Mouse (Mus musculus) MEL (cell line): ENCODE results near the gene Ints11. TPM values are rescaled to one million over a fixed set of nuclear protein-coding genes. Genes with fewer than 3 reads are reported as not detected.
A peak's percentile ranks its signal among the peaks of the same experiment; 100 is the strongest.

Experiments
- DNase-seq: peaks from one replicate; pipeline ENCODE4 v3.0.0; 2011; ENCODE audit warnings: low read depth, low spot score
- H3K27ac ChIP-seq: 2 replicates; pipeline ENCODE4 v1.5.1; 2012; ENCODE audit warnings: low read depth, mild to moderate bottlenecking, control low read depth, low read length, moderate library complexity; ENCODE audit not compliant: control insufficient read depth
- H3K27me3 ChIP-seq, 2 experiments: fragments of 150-350 bp in 1 of 2; sonication (generic) in 1 of 2; 2 replicates each; pipeline ENCODE4 v1.6.1; 2012; ENCODE audit warnings: low read length in 2 of 2, mild to moderate bottlenecking in 2 of 2, improper control_type of control experiment in 1 of 2, moderate library complexity in 1 of 2; ENCODE audit not compliant: insufficient read depth in 2 of 2, control insufficient read depth in 1 of 2
- H3K36me3 ChIP-seq, 2 experiments: 2 replicates each; pipeline ENCODE4 v1.6.1; 2012 to 2014; ENCODE audit warnings: low read length in 2 of 2, improper control_type of control experiment in 1 of 2, inconsistent platforms in 1 of 2, mild to moderate bottlenecking in 1 of 2; ENCODE audit not compliant: insufficient read depth in 2 of 2, control insufficient read depth in 1 of 2
- H3K4me1 ChIP-seq, 2 experiments: fragments of 150-350 bp in 1 of 2; sonication (generic) in 1 of 2; 2 replicates each; pipeline ENCODE4 v1.6.1; 2012; ENCODE audit warnings: low read length in 2 of 2, improper control_type of control experiment in 1 of 2, mild to moderate bottlenecking in 1 of 2; ENCODE audit not compliant: insufficient read depth in 2 of 2, control insufficient read depth in 1 of 2
- H3K4me3 ChIP-seq, 2 experiments: fragments of 150-350 bp in 1 of 2; sonication (generic) in 1 of 2; 2 replicates each; pipeline ENCODE4 v1.5.1; 2012; ENCODE audit warnings: low read depth in 2 of 2, low read length in 2 of 2, mild to moderate bottlenecking in 2 of 2, moderate library complexity in 2 of 2, control low read depth in 1 of 2, improper control_type of control experiment in 1 of 2; ENCODE audit not compliant: control insufficient read depth in 1 of 2, insufficient read depth in 1 of 2
- H3K79me2 ChIP-seq: 2 replicates; pipeline ENCODE4 v1.6.1; 2012; ENCODE audit warnings: mild to moderate bottlenecking, low read length, moderate library complexity; ENCODE audit not compliant: control insufficient read depth, poor library complexity, insufficient read depth
- H3K9ac ChIP-seq: 2 replicates; pipeline ENCODE4 v1.6.1; 2012; ENCODE audit warnings: low read depth, mild to moderate bottlenecking, control low read depth, low read length, moderate library complexity; ENCODE audit not compliant: control insufficient read depth, poor library complexity, severe bottlenecking
- H3K9me3 ChIP-seq: fragments of 150-350 bp; sonication (generic); replicated peaks from 2 replicates; pipeline ENCODE4 v1.6.1; 2012; ENCODE audit warnings: mild to moderate bottlenecking, low read length, improper control_type of control experiment, moderate library complexity; ENCODE audit not compliant: insufficient read depth
- CTCF ChIP-seq, 3 experiments: IDR thresholded peaks in 2 of 3; conservative IDR thresholded peaks in 1 of 3; 2 replicates each; pipeline ENCODE4 v1.5.1; 2011 to 2012; ENCODE audit warnings: low read length in 3 of 3, low read depth in 2 of 3, mild to moderate bottlenecking in 2 of 3, improper control_type of control experiment in 1 of 3, inconsistent platforms in 1 of 3, mixed read lengths in 1 of 3, moderate library complexity in 1 of 3; ENCODE audit not compliant: control insufficient read depth in 1 of 3, insufficient read depth in 1 of 3, poor library complexity in 1 of 3, severe bottlenecking in 1 of 3
- E2F4 ChIP-seq: IDR thresholded peaks from 2 replicates; pipeline ENCODE4 v1.6.1; 2011; ENCODE audit warnings: low read depth, low read length, improper control_type of control experiment, borderline replicate concordance
- GABPA ChIP-seq: IDR thresholded peaks from 2 replicates; pipeline ENCODE4 v1.6.1; 2012; ENCODE audit warnings: low read depth, mild to moderate bottlenecking, inconsistent platforms, low read length, improper control_type of control experiment, moderate library complexity
- MAZ ChIP-seq: IDR thresholded peaks from 2 replicates; pipeline ENCODE4 v1.6.1; 2012; ENCODE audit warnings: low read depth, mild to moderate bottlenecking, inconsistent platforms, low read length, improper control_type of control experiment
- MXI1 ChIP-seq: IDR thresholded peaks from 2 replicates; pipeline ENCODE4 v1.6.1; 2011; ENCODE audit warnings: mild to moderate bottlenecking, low read depth, low read length, improper control_type of control experiment
- MYB ChIP-seq: IDR thresholded peaks from 2 replicates; pipeline ENCODE4 v1.6.1; 2011; ENCODE audit warnings: mild to moderate bottlenecking, low read depth, low read length, improper control_type of control experiment
- NELFE ChIP-seq: IDR thresholded peaks from 2 replicates; pipeline ENCODE4 v1.6.1; 2011; ENCODE audit warnings: low read depth, low read length, improper control_type of control experiment
- NRF1 ChIP-seq: IDR thresholded peaks from 2 replicates; pipeline ENCODE4 v1.6.1; 2014; ENCODE audit warnings: low read depth, mild to moderate bottlenecking, inconsistent platforms, low read length, improper control_type of control experiment, moderate library complexity; ENCODE audit not compliant: poor library complexity, insufficient read depth, severe bottlenecking
- POLR2A ChIP-seq, 2 experiments: IDR thresholded peaks; 2 replicates each; pipeline ENCODE4 v1.6.1; 2011 to 2012; ENCODE audit warnings: low read length in 2 of 2, mild to moderate bottlenecking in 2 of 2, control low read depth in 1 of 2, improper control_type of control experiment in 1 of 2, low read depth in 1 of 2, moderate library complexity in 1 of 2; ENCODE audit not compliant: control insufficient read depth in 1 of 2, insufficient read depth in 1 of 2, poor library complexity in 1 of 2
- POLR2AphosphoS2 ChIP-seq: IDR thresholded peaks from 2 replicates; pipeline ENCODE4 v1.6.1; 2011; ENCODE audit warnings: low read length, improper control_type of control experiment
- SIN3A ChIP-seq: IDR thresholded peaks from 2 replicates; pipeline ENCODE4 v1.6.1; 2012; ENCODE audit warnings: low read length, improper control_type of control experiment, inconsistent platforms
- TCF12 ChIP-seq: IDR thresholded peaks from 2 replicates; pipeline ENCODE4 v1.6.1; 2014; ENCODE audit warnings: low read depth, mild to moderate bottlenecking, inconsistent platforms, low read length, improper control_type of control experiment, moderate library complexity
- polyA plus RNA-seq, 2 experiments: library from polyadenylated mRNA; stranded (reverse) in 1 of 2; unstranded in 1 of 2; fragments of >175 nt in 1 of 2; fragments of >200 nt in 1 of 2; gene quantifications; 2 replicates each; pipeline versions ENCODE4 v1.2.1 to v1.2.4; 2012; ENCODE audit warnings: low replicate concordance in 2 of 2, low read depth in 1 of 2; ENCODE audit not compliant: insufficient read length in 2 of 2, insufficient read depth in 1 of 2, missing spikeins in 1 of 2
- total RNA-seq: library from RNA; depleted of rRNA; stranded (reverse); fragments of 300-350 nt; gene quantifications from 2 replicates; pipeline ENCODE4 v1.2.3, GENCODE M21; 2012

Ints11 gene
- total and polyA plus RNA-seq, 3 experiments = 78.9 to 96.8 TPM; not detected in 1

GRCm38 (mm10) chr4:155843231-155843630, 26.1 kb upstream of the Ints11 start:
- H3K4me1 ChIP-seq = peaks cover 0 to 3% of the 10 kb centered on the region in 2 experiments; a peak in 1 of 4 replicates

DNA sequence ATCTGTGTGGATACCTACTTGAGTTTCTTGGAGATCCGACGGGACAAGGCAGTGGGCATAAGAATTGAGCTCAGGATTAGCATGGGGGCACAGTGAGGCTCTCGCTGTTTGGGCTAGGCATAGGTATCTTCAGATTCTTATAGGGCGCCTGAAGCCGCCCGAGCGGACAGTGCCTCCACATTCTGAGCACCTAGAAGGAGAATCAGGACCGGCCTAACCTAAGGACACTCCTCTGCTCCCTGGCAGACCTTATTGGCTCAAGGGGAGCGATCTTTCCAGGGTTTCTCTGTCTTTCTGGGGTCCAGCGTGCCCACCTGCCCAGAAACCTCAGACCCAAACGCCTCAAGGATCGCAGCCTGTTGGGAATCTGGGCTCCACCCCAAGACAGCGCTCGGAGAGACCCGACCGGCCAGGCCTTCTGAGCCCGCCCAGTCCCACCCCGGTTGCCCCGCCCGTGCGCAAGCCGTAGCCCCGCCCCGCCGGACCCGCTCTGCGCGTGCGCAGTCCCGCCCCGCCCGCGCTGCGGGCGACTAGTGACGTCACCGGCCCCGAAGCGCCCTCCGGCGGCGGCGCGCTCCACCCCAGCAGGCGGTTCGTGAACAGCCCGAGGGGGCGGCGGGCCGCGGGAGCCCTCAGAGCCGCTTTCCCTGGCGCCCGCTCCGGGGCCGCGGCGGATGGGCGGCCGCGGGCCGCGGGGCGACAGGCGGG, 22.3 kb upstream of the Ints11 start, which contains the start of gene Dvl1:
TSS of gene Dvl1 (plus strand) at position 532 of the 708 bp plus-strand sequence.
- peak within 1 kb of the TSS; percentile 82 for H3K9ac ChIP-seq
- H3K4me1 ChIP-seq = peaks cover 19 to 34% of the 10 kb centered on the region in 2 experiments
- TF ChIP-seq MXI1 (peak; percentile 15; the same call in 1 of the 2 replicates), GABPA (no peak), SIN3A (peak; percentile 8; the same call in 1 of the 2 replicates), E2F4 (no peak), MAZ (peak; percentile 84; the same call in 1 of the 2 replicates), NRF1 (peak; percentile 86), MYB (no peak), TCF12 (peak; percentile 46; the same call in 1 of the 2 replicates), POLR2A (IDR thresholded peaks at IDR 0.05; ENCODE audit: control insufficient read depth in 1 of 2, insufficient read depth in 1 of 2, low read depth in 1 of 2, low read length in 2 of 2, poor library complexity in 1 of 2) (peak; percentile 68 to 72; a peak in 3 of 4 replicates), POLR2AphosphoS2 (peak; percentile 50; the same call in 1 of the 2 replicates), NELFE (peak; percentile 64), CTCF (IDR thresholded peaks at IDR 0.05 in 2 of 3, conservative IDR thresholded peaks at IDR 0.05 in 1 of 3; ENCODE audit: control insufficient read depth in 1 of 3, insufficient read depth in 1 of 3, low read depth in 2 of 3, low read length in 3 of 3, poor library complexity in 1 of 3, severe bottlenecking in 1 of 3) (peak in 2 of 3 experiments; percentile 58 to 80; a peak in 4 of 6 replicates)
- TF ChIP-seq, all 39 proteins: peak for 9
- Histone ChIP-seq H3K36me3 (peaks cover 0 to 15% of the 10 kb centered on the region in 2 experiments; a peak in 3 of 4 replicates), H3K79me2 (peaks cover 44% of the 10 kb centered on the region), H3K4me3 (peak within 1 kb of the TSS; percentile 75 to 98), H3K27me3 (no peaks in the 10 kb centered on the region), H3K27ac (no peak within 1 kb of the TSS), H3K9me3 (no peaks in the 10 kb centered on the region)
- peak; percentile 87 for DNase-seq

More at GRCm38 (mm10) chr4:155843231-155843630, 26.1 kb upstream of the Ints11 start:
- H3K27me3 ChIP-seq = no peaks in the 10 kb centered on the region
- no peaks in the 10 kb centered on the region for H3K9me3 ChIP-seq
- peaks cover 11% of the 10 kb centered on the region for H3K79me2 ChIP-seq
- H3K27ac ChIP-seq = no peak overlapping the region
- H3K4me3 ChIP-seq = no peak overlapping the region
- H3K9ac ChIP-seq = no peak overlapping the region
- H3K36me3 ChIP-seq = no peaks in the 10 kb centered on the region; a peak in 2 of 4 replicates
- no peak for TF ChIP-seq E2F4
- TF ChIP-seq TCF12 = no peak
- no peak for DNase-seq
